Mouse (Mus musculus): ENCODE results near the gene Banf1.
"Not testable (repeated sequence)": the region's sequence is repeated elsewhere in the genome, so short reads cannot be mapped to it uniquely, and the experiment has no call there.

The Banf1 gene

GRCm38 (mm10) chr19:5374177-5374576 lies 7.2 kb upstream of the Banf1 start:
- no peak for DNase-seq

GRCm38 (mm10) chr19:5372724-5373123 lies 5.8 kb upstream of the Banf1 start:
- DNase-seq: no peak

DNA sequence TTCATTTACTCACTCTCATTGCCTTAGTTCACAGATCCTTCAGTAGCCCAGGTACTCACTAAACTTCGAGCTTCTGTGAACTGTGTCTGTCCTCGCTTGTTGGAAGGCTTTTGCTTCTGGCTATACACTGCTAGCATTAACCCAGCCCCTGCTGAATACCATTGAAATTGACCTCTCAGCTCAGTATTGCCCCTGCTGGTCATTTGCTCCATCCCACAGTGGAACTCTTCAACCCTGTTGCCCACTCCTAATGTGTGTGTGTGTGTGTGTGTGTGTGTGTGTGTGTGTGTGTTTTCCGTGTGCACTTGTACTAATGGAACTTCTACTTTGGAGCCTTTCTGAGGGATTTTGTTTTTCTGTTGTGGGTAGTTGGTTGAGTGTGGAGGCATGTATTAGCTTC lies 4.0 kb upstream of the Banf1 start:
- no peak for DNase-seq

DNA sequence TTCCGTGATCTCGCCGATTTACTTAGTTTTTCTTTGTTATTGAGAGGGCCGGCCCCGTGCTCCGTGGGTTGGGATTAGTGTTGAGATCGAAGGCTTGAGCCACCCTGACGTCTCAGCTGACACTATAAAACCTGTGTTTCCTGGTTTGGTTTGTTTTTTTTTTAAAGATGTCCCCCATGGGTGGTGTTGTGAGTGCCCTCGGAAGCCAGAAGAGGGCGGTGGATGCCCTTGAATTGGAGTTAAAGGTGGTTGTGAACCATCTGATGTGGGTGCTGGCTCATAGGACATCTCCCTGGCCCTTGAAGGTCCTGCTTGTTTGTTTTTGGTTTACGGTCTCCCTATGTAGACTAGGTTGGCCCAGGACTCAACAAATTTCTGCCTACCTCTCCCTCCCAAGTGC lies 487 bp upstream of the Banf1 start:
- DNase-seq: no peak

DNA sequence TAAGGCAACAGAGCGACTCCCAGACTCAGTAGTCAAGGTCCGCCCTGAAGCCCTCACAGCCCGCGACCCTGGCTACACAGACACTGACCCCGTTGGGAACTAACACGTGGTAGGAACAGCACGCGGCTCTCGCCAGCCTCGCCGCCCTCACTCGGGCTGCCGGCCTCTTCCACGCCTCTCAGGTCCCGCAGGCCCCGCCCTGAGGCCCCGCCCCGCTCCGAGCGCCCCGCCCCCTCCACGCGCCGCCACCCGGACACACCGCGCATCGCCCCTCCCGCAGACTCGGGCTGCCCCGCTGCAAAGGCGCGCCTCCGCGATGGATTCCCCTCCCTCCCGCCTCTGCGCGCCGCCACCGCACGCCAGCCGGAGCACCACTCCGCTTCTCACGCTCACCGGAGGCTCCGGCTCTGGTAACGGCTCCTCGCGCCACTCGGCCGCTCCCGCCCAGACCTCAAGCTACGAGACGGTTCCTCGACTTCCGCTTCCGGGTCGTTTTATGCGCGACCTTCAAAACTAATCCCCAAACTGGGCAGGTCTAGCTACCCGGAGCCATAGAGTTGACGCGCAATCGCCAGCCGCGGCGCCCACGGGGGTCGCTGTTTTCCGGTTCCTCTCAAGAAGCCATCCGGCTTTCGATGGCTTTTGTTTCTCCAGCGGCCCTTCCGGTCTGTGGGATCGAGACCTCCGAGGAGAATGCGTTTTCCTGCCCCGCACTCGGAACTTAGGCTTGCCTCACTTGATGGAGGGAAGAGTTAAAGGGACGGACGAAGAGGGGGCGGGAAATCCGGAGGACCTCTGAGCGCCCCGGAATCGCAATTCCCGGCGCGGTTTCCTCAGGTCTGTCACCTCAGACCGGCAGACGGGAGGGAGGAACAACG lies 554 bp downstream of the Banf1 start, which contains the start of gene Eif1ad:
Eif1ad (plus strand) TSS at position 567 of the 878 bp plus-strand sequence.
- peak; percentile 97 for DNase-seq

DNA sequence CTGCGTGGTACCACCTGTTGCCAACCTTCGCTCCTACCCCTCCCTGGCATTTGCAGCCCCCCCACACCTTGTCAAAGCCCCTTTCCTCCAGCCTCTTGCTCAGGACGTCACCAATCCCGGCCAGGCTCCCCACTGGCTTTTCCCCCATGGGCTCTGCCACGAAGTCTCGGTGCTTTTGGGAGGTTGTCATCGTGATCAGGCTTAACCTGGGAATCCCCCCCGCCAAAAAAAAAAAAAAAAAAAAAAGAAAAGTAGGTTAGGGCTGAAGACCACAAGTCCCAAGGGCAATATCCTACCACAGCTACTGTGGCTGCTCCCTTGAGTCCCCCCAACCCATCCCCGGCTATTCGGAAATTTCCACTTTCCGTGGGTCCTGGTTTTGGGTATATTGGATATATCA lies 1.2 kb downstream of the Banf1 start:
- DNase-seq: peak; percentile 34 to 44

GRCm38 (mm10) chr19:5364124-5364523 lies 2.8 kb downstream of the Banf1 start:
- no peak for DNase-seq

GRCm38 (mm10) chr19:5362186-5362585 lies 4.8 kb downstream of the Banf1 start:
- DNase-seq: no peak

GRCm38 (mm10) chr19:5356080-5356479 lies 10.9 kb downstream of the Banf1 start:
- no peak for DNase-seq

DNA sequence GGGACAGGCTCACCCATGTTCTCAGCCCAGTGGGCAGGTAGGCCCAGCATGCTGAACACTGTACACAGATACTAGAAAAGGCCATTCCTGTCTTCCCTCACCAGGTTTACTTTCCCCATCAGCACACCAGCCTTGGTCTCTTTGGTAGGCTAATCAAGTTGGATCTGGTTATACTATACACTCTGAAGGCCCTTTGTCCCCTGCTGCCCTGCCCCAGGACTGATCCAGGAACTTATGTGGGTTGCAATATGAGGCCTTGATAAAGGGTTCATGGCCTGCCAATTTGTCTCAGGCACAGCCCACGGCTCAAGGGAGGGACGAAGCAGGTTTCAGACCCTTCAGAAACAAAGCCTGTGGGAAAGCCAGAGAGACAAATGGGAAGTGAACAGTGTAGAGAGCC lies 13.4 kb downstream of the Banf1 start:
- DNase-seq: no peak

DNA sequence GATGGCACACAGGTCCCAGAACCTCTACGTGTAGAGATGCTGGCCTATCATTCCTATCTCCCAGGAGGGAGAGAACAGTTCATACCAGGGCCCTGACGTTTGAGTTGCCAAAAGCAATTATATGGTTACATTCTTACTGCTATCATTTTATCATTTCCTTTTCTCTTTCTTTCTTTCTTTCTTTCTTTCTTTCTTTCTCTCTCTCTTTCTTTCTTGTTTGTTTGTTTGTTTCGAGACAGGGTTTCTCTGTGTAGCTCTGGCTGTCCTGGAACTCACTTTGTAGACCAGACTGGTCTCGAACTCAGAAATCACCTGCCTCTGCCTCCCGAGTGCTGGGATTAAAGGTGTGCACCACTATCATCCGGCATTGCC lies 17.5 kb downstream of the Banf1 start, which contains the start of gene Cst6:
Cst6 (minus strand) TSS at position 73 of the 372 bp plus-strand sequence.
- not testable (repeated sequence) for DNase-seq

GRCm38 (mm10) chr19:5348526-5349501 lies 18.2 kb downstream of the Banf1 start:
- DNase-seq: peak; percentile 47 to 73

DNA sequence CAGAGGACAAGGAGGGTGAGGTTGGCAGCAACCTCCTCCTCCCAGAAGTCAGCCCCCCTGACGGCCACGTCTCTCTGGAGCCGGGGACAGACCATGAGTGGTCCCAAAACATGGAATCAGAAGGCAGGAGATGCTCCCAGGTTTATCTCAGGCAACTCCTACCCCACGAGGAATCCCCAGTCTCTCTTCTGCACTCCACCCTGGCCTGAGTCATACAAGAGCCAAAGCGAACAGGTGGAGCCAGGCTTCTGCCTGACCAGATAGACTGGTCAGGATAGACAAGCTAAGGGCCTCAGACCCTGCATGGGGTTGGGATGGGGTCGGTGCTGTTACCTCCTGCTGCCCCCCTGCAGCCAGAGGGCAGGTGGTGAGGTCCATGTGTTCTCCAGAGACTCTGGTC lies 18.9 kb downstream of the Banf1 start:
- DNase-seq: no peak

DNA sequence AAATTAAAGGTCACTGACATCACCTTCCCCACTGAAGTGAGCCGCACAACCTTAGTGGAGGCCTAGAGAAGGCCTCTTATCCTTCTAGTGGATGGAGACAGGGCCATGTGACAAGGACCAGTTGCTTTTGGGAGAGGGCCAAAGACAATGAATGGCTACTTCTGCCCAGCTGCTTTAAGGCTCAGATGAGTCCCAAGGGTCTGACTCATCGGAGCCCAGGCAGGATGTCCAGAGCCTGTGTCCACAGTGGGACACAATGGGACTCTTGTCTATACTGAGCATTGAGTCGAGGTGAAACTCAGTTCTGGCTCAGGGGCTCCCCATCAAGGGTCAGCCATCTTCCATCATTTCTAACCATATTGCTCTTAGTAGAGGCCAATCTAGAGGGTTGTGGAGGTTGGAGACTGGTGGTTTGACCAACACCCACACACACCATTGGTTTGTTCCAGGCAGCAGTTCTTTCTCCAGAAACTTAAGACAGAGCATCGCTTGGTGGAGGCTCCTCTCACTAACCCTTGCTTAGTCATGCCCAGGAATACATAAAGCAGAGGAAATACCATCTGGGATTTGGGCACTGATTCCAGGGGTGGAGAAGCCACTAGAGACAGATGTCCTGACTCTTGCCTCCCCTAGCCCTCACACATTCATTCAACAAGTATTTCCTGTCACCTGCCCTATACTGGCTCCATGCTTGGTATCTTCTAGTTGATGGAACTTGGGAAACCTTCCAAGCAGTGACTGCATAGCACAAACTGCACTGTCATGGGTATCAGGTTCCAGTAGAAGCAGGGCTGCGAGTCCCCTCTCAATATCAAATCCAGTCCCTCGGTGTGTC lies 21.5 kb downstream of the Banf1 start:
- no peak for DNase-seq

- no peak for DNase-seq
Measured at GRCm38 (mm10) chr19:5341360-5341759, 25.6 kb downstream of the Banf1 start.

- DNase-seq: peak; percentile 82 to 88
Measured at GRCm38 (mm10) chr19:5337975-5338374, 29.0 kb downstream of the Banf1 start.

GRCm38 (mm10) chr19:5335441-5335840 lies 31.5 kb downstream of the Banf1 start, which contains the start of gene Catsper1:
TSS of gene Catsper1 (plus strand) at chr19:5335741.
- DNase-seq: no peak

DNA sequence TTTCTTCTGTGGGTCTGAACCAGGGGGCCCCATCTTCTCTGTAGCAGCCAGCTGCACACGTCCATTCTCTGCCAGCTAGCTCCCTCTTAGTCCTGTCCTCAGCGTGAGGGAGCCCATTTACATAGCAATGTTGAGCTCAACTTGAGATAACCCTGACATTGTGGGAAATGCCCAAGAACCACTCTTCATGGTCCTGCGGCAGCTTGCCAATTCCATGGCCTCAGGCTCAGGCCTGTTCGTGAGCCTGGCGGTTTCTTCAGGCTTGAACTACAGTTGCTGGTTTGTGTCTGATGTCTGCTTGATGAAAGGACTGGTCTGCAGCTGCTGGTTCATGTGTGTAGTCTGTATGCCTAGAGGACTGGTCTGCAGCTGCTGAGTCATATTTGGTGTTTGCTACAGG lies 32.2 kb downstream of the Banf1 start:
- DNase-seq: no peak

- DNase-seq: no peak
Measured at GRCm38 (mm10) chr19:5327970-5328369, 39.0 kb downstream of the Banf1 start.

DNA sequence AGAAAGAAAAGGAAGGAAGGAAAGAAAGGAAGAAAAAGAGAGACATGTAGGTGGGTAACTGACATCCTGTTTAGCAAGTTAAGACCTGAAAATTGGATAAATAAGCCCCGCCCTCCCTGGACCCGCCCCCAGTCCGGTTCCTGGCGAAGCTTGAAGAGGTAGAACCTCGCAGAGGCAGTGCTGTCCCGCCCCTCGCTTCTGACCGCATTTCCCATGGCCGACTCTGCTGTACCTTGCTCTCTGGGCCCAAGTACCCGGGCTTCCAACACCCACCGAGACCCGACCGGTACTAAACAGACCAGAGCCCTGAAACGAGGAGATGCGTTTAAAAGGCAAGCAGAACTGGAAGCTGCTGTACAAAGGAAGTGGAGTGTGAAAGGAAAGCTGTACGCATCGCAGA lies 43.2 kb downstream of the Banf1 start:
- DNase-seq: peak in 1 of 2 experiments; percentile 31

All from cerebellum, postnatal 10 days (tissue).